Mouse (Mus musculus) heart, embryonic 16.5 days (tissue): Measurements from ENCODE around the gene Pmel. TPM values are rescaled to one million over a fixed set of nuclear protein-coding genes. Genes with fewer than 3 reads are reported as not detected.
A peak's percentile ranks its signal among the peaks of the same experiment; 100 is the strongest.

Experiments used
- ATAC-seq: fragments of 200-750 bp; cut with Nextera tagmentation; replicated peaks from 2 replicates; pipeline ENCODE4 v1.8.0; 2017; ENCODE audit warnings: moderate number of reproducible peaks; ENCODE audit not compliant: insufficient read depth, low FRiP score; ENCODE audit errors: extremely low read depth
- H3K27ac ChIP-seq: fragments of 300-500 bp; sonication (generic); 2 replicates; pipeline ENCODE4 v1.5.1; 2014; ENCODE audit warnings: mild to moderate bottlenecking, low read length, control low read depth, moderate library complexity
- H3K27me3 ChIP-seq: fragments of 300-500 bp; sonication (generic); 2 replicates; pipeline ENCODE4 v1.6.1; 2014; ENCODE audit warnings: low read length, mixed read lengths; ENCODE audit not compliant: control insufficient read depth, insufficient read depth
- H3K36me3 ChIP-seq: fragments of 300-500 bp; sonication (generic); 2 replicates; pipeline ENCODE4 v1.6.1; 2014; ENCODE audit not compliant: control insufficient read depth, insufficient read depth
- H3K4me1 ChIP-seq: fragments of 300-500 bp; sonication (generic); 2 replicates; pipeline ENCODE4 v1.6.1; 2014; ENCODE audit warnings: low read length, mixed read lengths; ENCODE audit not compliant: control insufficient read depth, insufficient read depth
- H3K4me2 ChIP-seq: fragments of 300-500 bp; sonication (generic); 2 replicates; pipeline ENCODE4 v1.6.1; 2014; ENCODE audit warnings: low read depth, mild to moderate bottlenecking, control low read depth, low read length
- H3K4me3 ChIP-seq: fragments of 300-500 bp; sonication (generic); 2 replicates; pipeline ENCODE4 v1.5.1; 2014; ENCODE audit warnings: mild to moderate bottlenecking, control low read depth, low read length
- H3K9ac ChIP-seq: fragments of 300-500 bp; sonication (generic); 2 replicates; pipeline ENCODE4 v1.6.1; 2014; ENCODE audit warnings: low read length, control low read depth
- H3K9me3 ChIP-seq: fragments of 300-500 bp; sonication (generic); replicated peaks from 2 replicates; pipeline ENCODE4 v1.6.1; 2016; ENCODE audit warnings: low read length; ENCODE audit not compliant: control insufficient read depth
- WGBS: fragments of 180-500 bp; shearing (Covaris S2); extraction: QIAGEN DNeasy Blood & Tissue Kit; methylation state at CpG from one replicate; pipeline ENCODE4 v1.1.7; 2014; 5-methylcytosine and 5-hydroxymethylcytosine counted together
- polyA plus RNA-seq: library from polyadenylated mRNA; unstranded; fragments of >200 nt; fragmentation: Nextera tagmentation; extraction: Ambion mirVana; gene quantifications from 2 replicates; pipeline ENCODE4 v1.2.1, GENCODE M21; 2015

Gene Pmel
- polyA plus RNA-seq, 1 experiment from 2014 or later = 1.7 TPM

DNA sequence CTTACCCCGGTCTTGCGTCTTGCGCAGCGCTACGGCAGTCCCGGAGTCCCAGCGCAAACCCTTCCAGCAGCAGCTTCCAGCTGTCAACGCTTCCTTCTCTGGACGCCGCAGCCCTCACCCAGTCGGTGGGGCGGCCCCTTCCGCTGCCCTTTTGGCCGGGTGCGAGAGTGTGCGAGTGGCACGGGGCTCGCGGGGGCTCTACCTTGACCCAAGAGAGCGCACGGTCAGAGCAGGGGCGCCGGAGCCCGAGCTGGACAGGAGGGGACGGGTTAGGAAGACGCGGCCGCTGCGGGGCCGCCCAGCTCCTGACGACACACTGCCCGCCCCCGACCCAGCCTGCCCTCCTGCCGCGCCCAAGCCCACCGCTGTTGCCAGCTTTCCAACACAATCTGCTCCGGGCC lies 39.8 kb downstream of the Pmel start:
- WGBS = under 1% methylated on average over 37 of the region's 37 CpGs
- Histone ChIP-seq H3K4me2 (peak overlapping the region; percentile 88), H3K27ac (peak overlapping the region; percentile 55), H3K36me3 (no peaks in the 10 kb centered on the region), H3K9ac (peak overlapping the region; percentile 80), H3K9me3 (no peaks in the 10 kb centered on the region), H3K4me1 (peaks cover 23% of the 10 kb centered on the region), H3K4me3 (peak overlapping the region; percentile 70), H3K27me3 (no peaks in the 10 kb centered on the region)
- ATAC-seq = peak; percentile 34

DNA sequence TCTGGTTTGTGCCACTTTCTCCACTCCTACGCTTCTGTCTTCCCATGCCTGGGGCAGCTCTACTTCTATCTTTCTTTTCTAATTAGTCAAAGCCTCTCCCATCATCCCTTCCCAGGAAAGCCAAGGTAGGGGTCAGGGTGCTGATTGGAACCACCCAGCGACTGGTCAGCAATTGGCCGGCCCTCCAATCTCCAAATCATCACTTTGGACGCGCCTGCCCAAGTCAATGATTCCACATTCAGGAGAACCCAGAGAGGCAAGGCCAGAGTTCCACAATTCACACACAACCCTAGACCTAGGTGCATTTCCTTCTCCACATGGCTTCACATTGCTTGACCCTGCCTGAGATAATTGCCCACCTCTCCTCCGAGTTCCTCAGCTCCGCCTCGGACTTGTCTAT lies 40.2 kb downstream of the Pmel start:
- Histone ChIP-seq H3K4me3 (peak overlapping the region; percentile 70), H3K9ac (peak overlapping the region; percentile 80), H3K36me3 (no peaks in the 10 kb centered on the region), H3K27ac (peak overlapping the region; percentile 55), H3K9me3 (no peaks in the 10 kb centered on the region), H3K27me3 (no peaks in the 10 kb centered on the region), H3K4me2 (peak overlapping the region; percentile 88), H3K4me1 (peaks cover 27% of the 10 kb centered on the region)
- WGBS = 22% methylated on average over 8 of the region's 8 CpGs
- ATAC-seq = no peak

DNA sequence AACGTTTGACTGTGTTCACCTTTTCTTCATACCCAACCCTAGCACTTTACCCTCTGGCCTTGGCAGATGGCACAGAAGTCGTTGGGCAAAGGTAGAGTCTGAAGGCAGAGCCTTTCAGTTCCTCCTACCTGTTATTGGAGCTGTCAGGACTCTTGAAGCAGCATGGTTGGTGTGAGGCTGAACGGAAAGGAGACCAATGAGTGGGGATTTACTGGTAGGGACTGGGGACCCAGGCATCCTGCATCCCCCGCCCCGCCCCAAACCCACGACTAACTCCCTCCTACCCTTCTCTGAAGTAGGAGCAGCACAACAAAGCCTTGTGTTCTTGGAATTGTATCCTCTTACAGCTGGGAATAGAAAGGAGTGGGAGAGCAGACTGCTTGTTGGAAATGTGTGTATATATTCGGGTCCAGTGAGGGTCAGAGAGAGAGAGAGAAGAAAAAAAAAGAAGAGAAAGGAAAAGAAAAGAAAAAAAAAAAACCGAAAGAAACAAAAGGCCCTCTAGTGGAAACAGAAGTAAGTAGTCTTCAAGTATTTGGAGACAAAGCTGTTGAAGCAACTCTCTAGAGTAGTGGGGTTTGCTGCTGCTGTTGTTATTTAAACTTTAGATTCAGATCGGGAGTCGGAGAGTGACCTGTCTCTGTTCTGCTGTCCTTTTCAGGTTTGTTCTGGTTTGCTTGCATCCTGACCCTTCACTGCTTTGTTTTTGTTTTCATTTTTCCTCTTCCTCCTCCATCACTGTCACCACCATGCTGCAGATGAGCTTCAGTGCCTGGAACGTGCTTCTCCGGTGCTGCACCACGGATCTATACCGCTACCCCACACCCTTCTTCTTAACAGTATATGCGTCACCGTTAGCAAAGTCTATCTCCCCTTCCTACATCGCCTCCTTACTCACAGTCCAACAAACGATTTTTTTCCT lies 40.9 kb downstream of the Pmel start, which contains the start of gene Dgka:
Dgka (minus strand) TSS at position 176 of the 922 bp plus-strand sequence.
- H3K9ac ChIP-seq = peak within 1 kb of the TSS; percentile 80
- no peaks in the 10 kb centered on the region for H3K36me3 ChIP-seq
- H3K27me3 ChIP-seq = no peaks in the 10 kb centered on the region
- no peaks in the 10 kb centered on the region for H3K9me3 ChIP-seq
- WGBS = 21% methylated on average over 18 of the region's 18 CpGs
- H3K4me1 ChIP-seq = peaks cover 32% of the 10 kb centered on the region
- peak within 1 kb of the TSS; percentile 55 for H3K27ac ChIP-seq
- peak within 1 kb of the TSS; percentile 88 for H3K4me2 ChIP-seq
- peak within 1 kb of the TSS; percentile 70 for H3K4me3 ChIP-seq
- ATAC-seq = no peak

DNA sequence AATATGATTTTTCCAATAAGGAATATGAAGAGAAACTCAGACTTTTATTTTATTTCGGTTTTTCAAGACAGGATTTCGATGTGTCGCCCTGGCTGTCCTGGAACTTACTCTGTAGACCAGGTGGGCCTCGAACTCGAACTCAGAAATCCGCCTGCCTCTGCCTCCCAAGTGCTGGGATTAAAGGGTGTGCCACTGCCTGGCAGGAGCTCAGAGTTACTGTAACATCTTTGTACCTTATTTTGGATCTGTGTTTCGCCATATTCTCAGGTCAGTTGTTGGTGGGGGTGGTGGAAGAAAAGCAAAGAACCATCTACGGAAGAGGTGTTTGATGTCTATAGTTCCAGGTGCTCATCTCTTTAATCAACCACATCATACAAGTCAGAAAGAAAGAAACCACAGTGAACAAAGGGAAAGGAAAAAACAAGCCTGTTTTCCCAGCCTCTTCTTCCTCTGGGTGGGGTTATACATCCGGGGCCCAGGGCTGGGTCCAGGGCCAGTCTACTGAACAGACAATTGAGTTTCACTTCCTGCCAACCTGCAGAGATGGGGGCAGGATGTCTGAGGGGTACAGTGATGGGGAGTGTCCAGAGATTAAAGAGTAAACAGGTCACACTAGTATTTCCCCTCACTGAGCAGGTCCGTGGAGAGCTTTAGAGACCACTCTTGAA lies 42.1 kb downstream of the Pmel start:
- H3K9ac ChIP-seq = no peak overlapping the region
- H3K36me3 ChIP-seq = no peaks in the 10 kb centered on the region
- no peaks in the 10 kb centered on the region for H3K27me3 ChIP-seq
- H3K4me1 ChIP-seq = peaks cover 32% of the 10 kb centered on the region
- 85% methylated on average over 10 of the region's 10 CpGs for WGBS
- no peak overlapping the region; the same call in 1 of the 2 replicates for H3K4me2 ChIP-seq
- H3K4me3 ChIP-seq = peak overlapping the region; percentile 16; the same call in 1 of the 2 replicates
- peak overlapping the region; percentile 69; the same call in 1 of the 2 replicates for H3K27ac ChIP-seq
- H3K9me3 ChIP-seq = no peaks in the 10 kb centered on the region
- peak; percentile 30; the same call in 1 of the 2 replicates for ATAC-seq

DNA sequence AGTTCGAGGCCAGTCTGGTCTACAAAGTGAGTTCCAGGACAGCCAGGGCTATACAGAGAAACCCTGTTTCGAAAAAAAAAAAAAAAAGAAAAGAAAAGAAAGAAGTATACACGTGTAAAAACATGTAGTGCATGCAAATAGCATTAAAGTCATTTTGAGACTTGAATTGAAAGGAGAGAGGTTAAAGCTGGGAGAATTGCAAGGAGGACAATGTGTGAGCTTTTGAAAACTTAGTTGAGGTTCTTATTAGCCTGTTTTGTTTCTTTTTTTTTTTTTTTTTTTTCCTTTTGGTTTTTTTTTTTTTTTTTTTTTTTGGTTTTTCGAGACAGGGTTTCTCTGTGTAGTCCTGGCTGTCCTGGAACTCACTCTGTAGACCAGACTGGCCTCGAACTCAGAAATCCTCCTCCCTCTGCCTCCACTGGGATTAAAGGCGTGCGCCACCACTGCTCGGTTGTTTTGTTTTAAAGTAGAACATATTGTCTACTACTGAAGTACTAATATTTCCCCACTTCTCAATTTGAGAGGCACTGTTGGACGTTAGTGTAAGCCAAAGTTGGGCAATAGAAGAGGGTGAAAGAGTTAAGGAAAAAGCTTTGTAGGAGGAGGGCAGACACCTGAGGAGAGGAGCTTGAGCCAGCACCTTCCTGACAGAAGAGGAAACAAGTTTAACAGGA lies 43.1 kb downstream of the Pmel start:
- Histone ChIP-seq H3K4me2 (peak overlapping the region; percentile 92), H3K9ac (peak overlapping the region; percentile 87), H3K27ac (peak overlapping the region; percentile 96), H3K4me1 (peaks cover 32% of the 10 kb centered on the region), H3K4me3 (peak overlapping the region; percentile 94), H3K36me3 (no peaks in the 10 kb centered on the region), H3K27me3 (no peaks in the 10 kb centered on the region), H3K9me3 (no peaks in the 10 kb centered on the region)
- 53% methylated on average over 9 of the region's 9 CpGs for WGBS
- ATAC-seq = no peak

DNA sequence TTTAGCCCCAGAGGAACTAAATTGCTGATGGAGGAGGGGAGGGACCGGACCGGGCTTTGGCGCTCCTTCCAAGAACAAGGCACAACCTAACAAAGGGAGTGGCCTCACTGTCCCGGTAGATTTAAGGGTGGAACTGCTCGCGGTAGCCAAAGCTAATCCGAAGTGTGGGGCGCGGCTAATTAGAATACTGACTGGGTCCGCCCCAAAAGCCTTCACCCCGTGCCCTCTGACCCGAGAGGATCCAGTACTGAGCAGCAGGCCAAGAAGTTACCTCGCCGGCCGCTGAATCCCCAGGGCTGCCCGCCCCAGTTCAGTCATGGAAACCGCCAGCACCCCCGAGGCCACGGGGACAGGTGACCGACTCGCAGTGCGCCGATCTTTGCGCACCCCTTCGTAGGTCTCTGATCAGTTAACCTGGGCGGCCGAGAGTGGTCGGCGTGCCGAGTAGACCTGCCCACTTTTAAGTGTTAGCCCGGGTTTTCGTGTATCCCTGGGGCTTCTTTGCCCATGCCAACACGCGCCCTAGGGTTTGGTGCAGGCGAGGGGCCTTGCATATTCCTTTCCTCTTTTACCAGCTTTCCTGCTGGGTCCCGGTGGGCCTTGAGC lies 43.8 kb downstream of the Pmel start, which contains the start of gene Pym1:
Pym1 (plus strand) TSS at position 244 of the 606 bp plus-strand sequence.
- peak; percentile 26 for ATAC-seq
- Histone ChIP-seq H3K4me1 (peaks cover 27% of the 10 kb centered on the region), H3K27me3 (no peaks in the 10 kb centered on the region), H3K9ac (peak within 1 kb of the TSS; percentile 87), H3K36me3 (no peaks in the 10 kb centered on the region), H3K9me3 (no peaks in the 10 kb centered on the region), H3K4me3 (peak within 1 kb of the TSS; percentile 94), H3K27ac (peak within 1 kb of the TSS; percentile 96), H3K4me2 (peak within 1 kb of the TSS; percentile 92)
- WGBS = under 1% methylated on average over 36 of the region's 36 CpGs

DNA sequence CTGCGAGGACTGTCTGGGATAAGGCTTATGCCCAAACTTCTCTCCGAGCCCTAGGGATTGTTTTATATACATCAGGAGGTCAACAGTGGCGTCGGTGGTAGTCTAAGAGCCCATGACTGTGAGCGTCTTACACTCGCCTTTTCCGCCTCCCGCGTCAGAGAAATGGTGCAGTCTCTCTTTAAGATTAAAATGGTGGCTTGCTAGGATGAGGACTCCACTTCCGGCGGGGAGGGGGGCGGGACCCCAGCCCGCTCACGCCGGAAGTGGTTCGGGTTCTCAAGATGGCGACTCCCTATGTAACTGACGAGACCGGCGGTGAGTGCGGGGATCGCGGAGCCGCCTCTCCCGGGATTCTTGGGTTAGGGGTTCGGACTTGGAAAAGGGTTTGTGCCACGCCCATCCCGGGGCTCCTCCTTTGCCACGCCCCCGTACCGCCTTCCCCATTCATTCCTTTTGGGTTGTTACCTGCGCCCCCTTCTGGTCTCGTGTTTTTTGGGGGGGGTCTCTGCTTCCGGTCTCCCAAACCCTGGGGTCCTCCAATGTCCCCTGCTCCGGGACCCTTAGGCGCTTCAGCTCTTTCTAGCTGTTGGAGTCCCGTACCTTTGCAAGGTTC lies 44.4 kb downstream of the Pmel start:
- H3K4me3 ChIP-seq = peak overlapping the region; percentile 94
- H3K36me3 ChIP-seq = no peaks in the 10 kb centered on the region
- ATAC-seq = peak; percentile 75
- WGBS = under 1% methylated on average over 37 of the region's 37 CpGs
- H3K9me3 ChIP-seq = no peaks in the 10 kb centered on the region
- peak overlapping the region; percentile 96 for H3K27ac ChIP-seq
- no peaks in the 10 kb centered on the region for H3K27me3 ChIP-seq
- H3K4me1 ChIP-seq = peaks cover 22% of the 10 kb centered on the region
- H3K9ac ChIP-seq = peak overlapping the region; percentile 87
- peak overlapping the region; percentile 92 for H3K4me2 ChIP-seq
